Mouse (Mus musculus) liver, postnatal 0 days (tissue): ENCODE measurements around the gene Pnlip.

Source experiments
- CTCF ChIP-seq: sonication (generic); IDR thresholded peaks from 2 replicates; pipeline ENCODE4 v1.5.1; 2016; ENCODE audit warnings: antibody characterized with exemption, low read depth
- EP300 ChIP-seq: IDR thresholded peaks from 2 replicates; pipeline ENCODE4 v1.6.1; 2016; ENCODE audit warnings: antibody characterized with exemption, low read depth, mild to moderate bottlenecking

- TF ChIP-seq EP300 (no peak), CTCF (no peak)
These were observed 31.6 kb upstream of the Pnlip start for GRCm38 (mm10) chr19:58620661-58621060.
